Mouse (Mus musculus): ENCODE measurements around the gene Cxcl2.

Cxcl2 gene

GRCm38 (mm10) chr5:90894231-90894630 is 9.4 kb upstream of the Cxcl2 start:
- no peak for DNase-seq (ENCODE audit: extremely low spot score, low spot score)

DNA sequence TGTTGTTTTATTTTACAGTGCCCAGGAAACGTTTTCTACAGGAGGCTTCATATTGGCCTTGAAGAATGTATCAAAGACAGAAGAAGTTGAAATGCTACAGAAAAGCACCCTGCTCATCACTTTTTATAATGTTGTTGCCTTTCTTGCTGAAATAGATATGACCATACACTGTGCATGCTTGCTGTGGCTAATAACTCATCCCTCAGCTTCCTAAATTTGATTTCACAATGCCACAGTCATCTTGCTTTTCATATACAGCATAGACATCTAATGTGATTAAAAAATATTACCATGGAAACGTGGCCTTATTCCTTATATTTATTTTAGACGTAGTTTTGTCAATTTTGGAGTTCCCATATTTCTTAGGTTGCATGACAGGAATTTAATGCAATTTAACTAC is 6.2 kb upstream of the Cxcl2 start:
- DNase-seq (ENCODE audit: extremely low spot score, low spot score): no peak

DNA sequence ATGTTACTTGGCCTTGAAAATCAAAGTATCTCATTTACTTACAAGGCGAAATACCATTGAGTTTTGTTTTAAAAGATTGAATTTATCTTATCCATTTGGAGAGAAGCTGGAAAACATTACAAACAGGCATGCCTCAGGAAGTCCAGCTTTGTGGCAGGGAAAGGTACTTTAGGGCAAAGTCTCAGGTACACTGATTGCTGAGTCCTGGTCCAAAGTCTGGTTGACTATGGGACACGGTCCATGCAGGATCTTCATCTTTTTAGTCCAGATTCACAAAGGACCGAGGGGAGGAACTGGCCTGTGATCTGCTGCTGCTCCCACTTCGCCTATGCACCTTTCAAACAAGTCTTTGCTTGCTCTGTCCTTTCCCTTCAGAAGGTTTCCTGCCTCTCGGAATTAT is 4.4 kb upstream of the Cxcl2 start:
- no peak for DNase-seq (ENCODE audit: extremely low spot score, low spot score)

GRCm38 (mm10) chr5:90900147-90900546 is 3.5 kb upstream of the Cxcl2 start:
- no peak for DNase-seq (ENCODE audit: extremely low spot score, low spot score)

DNA sequence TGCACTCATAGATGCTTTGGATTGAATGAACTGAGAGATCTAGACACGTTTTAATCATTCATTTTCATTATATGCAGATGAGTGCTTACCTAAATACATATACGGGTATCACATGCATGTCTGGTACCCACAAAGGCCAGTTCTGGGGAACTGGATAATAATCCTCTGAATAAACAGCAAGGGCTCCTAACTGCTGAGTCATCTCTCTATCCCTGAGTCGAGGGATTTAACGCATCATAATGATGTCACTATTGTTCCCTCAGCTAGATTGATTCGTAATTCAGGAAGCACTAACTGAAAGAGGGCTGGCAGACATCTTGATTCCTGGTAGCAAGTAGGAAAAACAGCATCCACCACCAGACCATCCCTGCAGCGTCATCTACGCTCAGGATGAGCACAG is 3.0 kb upstream of the Cxcl2 start:
- no peak for DNase-seq (ENCODE audit: extremely low spot score, low spot score)

DNA sequence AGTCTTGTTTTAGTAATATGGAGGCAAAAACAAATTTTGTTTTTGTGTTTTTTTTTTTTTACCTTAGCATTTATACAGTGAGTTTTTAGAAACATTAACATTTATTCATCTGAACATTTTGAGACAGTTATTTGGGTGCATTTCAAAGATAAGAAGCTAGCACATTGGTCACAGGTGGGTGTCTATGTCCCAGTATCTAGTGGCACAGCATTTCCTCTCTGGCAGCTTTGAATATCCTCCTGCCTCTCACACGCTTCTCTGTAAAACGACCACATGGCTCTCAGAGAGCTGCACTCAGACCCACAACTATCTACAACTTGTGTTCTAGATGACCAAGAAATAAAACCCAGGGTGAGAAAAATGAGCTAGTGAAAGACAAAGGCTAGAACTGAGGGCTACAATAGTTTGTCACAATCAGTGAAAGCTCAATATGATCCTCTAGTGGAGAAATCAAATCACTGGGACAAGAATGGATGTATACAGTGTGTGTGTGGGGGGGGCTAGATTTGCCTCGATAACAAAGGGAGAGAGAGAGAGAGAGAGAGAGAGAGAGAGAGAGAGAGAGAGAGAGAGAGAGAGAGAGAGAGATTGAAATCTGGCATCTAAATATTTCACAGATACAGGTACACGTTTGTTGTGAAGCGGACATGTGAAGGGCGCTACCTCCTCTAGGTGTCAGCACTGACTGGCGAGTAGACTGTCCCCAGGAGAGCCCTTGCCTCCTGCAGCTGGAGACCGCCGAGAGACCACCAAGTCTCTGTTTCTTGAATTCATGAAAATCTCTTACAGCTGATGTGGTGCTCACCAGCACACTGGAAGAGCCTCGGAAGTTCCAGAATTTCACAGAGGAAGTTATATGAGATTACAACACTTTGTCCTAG is 1.1 kb upstream of the Cxcl2 start:
- peak; percentile 19 for DNase-seq (ENCODE audit: extremely low spot score, low spot score)

- peak; percentile 52 for DNase-seq (ENCODE audit: extremely low spot score, low spot score)
Observed at GRCm38 (mm10) chr5:90908983-90909382, 5.3 kb downstream of the Cxcl2 start.

DNA sequence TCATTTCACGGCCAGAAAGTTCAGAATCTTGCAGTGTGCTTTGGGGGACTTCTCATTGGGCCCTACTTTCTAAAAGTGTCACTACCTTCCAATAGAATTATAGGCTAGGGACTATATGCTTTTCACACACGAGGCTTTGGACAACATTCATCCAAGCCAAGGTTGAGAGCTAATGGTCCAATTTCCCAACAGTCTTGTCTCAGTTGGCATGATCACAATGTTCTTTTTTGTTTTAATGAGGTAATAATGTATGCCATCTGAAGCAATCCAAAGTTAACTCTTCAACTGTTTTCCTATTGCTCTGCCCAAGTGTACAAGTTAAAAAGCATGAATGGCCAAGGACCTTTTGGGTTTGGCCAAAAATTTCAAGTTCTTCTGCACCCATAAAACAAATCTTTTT is 15.8 kb downstream of the Cxcl2 start:
- DNase-seq (ENCODE audit: extremely low spot score, low spot score): no peak

- DNase-seq (ENCODE audit: extremely low spot score, low spot score): no peak
Observed at GRCm38 (mm10) chr5:90922958-90923357, 19.3 kb downstream of the Cxcl2 start.

DNA sequence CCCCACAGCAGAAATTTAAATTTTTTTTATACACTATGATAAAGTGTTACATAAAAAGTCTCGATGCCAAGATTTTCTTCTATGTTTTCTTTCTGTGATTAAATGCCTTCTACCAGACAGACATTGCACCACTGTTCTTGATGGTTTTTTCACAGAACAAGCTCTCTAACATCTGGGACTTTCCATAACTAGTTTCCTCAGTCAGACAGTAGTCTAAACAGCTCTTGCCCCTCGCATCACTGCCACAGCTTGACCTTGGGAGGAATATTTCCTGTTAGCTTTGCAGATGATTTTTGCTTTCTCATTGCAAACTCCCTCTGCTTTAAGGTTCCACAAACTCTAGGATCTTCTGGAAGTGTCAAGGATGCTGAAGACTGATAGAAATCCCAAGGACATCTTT is 26.9 kb downstream of the Cxcl2 start:
- DNase-seq (ENCODE audit: extremely low spot score, low spot score): no peak

DNA sequence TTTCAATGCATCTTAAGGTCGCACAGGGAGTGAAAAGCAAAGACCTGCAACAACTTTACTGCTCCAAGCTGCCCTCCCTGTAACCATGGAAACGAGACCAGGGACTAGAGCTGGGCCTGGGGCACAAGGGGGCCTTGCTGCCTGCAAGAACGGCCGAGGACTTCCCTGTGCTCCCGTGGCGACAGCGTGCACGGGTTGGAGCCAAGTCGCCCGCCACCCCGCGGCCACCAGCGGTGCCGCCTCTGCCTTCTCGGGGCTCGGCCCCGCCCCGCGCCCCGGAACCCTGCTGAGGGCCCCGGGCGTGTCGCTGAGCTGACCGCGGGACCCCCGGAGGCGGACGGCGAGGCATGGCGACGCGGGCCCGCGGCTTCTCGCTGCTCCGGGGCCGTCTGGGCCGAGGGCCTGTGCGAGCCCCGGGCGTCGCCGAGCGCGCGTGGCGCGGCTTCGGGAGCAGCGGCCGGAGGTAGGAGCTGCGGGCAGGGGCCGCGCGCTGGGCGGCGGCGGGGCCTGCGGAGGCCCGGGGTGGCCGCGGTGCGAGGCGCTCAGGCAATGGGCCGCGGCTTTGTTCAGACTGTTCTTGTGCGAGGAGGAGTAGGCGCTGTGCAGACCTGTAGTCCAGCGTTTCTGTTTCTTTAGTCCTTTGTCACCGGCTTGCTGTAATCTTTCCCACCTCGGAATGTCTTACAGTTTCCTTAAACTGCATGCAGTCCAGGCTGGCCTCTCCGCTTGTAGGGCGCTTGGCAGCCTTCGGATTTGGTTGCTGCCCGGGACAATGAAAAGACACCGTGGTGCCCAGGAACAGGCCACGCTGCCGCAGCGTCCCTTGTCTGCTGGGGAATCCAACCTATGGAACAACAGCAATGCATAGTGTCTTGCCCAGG is 27.5 kb downstream of the Cxcl2 start, which contains the start of gene Mthfd2l:
TSS of gene Mthfd2l (plus strand) at position 147 of the 881 bp plus-strand sequence.
- DNase-seq (ENCODE audit: extremely low spot score, low spot score): peak; percentile 91

GRCm38 (mm10) chr5:90931911-90932310 is 28.2 kb downstream of the Cxcl2 start:
- no peak for DNase-seq (ENCODE audit: extremely low spot score, low spot score)

DNA sequence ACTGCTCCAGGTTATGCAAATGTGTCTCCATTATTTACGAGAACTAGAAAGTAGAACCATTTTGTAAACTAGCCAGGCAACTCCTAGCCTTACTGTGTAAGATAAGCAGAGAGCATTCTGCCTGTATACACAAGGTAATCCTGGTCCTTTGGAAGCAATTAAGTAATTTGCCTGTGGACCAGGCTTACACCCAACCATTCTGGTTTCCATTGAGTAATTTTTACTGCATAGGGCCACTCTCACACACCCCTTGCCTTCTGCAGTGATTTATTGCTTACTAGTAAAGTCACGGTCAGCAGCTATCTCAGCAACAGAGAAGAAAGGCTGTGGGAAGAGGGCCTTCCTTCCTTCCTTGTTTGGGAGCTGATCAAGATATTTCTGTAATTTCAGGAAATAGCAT is 33.0 kb downstream of the Cxcl2 start:
- no peak for DNase-seq (ENCODE audit: extremely low spot score, low spot score)

DNA sequence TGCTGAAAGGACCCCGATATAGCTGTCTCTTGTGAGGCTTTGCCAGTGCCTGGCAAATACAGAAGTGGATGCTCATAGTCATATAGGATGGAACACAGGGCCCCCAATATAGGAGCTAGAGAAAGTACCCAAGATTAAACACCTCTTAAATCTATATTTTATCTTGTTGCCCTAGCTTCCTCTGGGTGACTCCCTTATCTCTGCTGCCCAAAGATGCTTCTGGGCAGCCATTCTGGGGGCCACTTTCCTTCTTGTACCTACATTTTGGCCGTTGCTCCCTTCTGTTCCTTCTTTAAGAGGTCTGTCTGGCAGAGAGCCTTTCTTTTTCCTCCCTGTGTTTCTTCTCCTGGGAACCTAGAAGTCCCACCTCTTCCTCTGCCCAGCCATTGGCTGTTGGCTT is 41.8 kb downstream of the Cxcl2 start:
- DNase-seq (ENCODE audit: extremely low spot score, low spot score): no peak

DNA sequence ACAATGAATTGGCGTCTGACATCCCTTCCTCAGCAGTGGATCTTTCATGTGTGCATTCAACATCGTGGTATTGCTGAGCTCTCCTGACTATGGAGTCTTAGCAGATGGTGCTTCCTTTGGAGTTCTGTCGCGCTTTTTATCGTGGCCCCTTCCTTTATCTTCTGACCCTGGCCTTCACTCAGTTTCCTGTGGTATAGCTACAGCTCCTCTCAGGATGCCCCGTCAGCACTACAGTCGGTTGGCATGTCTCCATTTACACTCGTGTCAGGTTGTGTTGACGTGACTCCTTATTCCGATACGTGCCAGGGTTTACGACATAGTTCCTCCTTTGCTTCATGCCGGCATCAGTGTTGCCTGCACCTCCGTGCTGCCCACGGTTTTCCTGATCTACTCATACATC is 45.8 kb downstream of the Cxcl2 start:
- no peak for DNase-seq (ENCODE audit: extremely low spot score, low spot score)

- DNase-seq (ENCODE audit: extremely low spot score, low spot score): no peak
Observed at GRCm38 (mm10) chr5:90951475-90951874, 47.8 kb downstream of the Cxcl2 start.

GRCm38 (mm10) chr5:90952731-90953481 is 49.2 kb downstream of the Cxcl2 start:
- DNase-seq (ENCODE audit: extremely low spot score, low spot score): no peak
